Mouse (Mus musculus) CH12.LX (cell line): Measurements from ENCODE around the gene Kat2b. TPM values are rescaled to one million over a fixed set of nuclear protein-coding genes. Genes with fewer than 3 reads are reported as not detected.

Source experiments
- DNase-seq: peaks from one replicate; pipeline ENCODE4 v3.0.0-alpha.2; 2013; ENCODE audit errors: extremely low read depth
- H3K27ac ChIP-seq: 2 replicates; pipeline ENCODE4 v1.5.1; 2012; ENCODE audit warnings: low read depth, mild to moderate bottlenecking, control low read depth, moderate library complexity; ENCODE audit not compliant: insufficient read depth
- H3K27me3 ChIP-seq: replicated peaks from 2 replicates; pipeline ENCODE3; 2012; ENCODE audit warnings: inconsistent platforms
- H3K36me3 ChIP-seq, 2 experiments: replicated peaks in 1 of 2; 2 replicates each; pipeline versions ENCODE3 to v1.6.1; 2012; ENCODE audit warnings: inconsistent platforms in 1 of 2, low read length in 1 of 2, mild to moderate bottlenecking in 1 of 2, mixed read lengths in 1 of 2, moderate library complexity in 1 of 2; ENCODE audit not compliant: control insufficient read depth in 1 of 2, insufficient read depth in 1 of 2
- H3K4me1 ChIP-seq, 2 experiments: 2 replicates each; pipeline ENCODE4 v1.6.1; 2012; ENCODE audit warnings: inconsistent platforms in 1 of 2, moderate library complexity in 1 of 2; ENCODE audit not compliant: insufficient read depth in 2 of 2, control insufficient read depth in 1 of 2
- H3K4me2 ChIP-seq: 2 replicates; pipeline ENCODE4 v1.6.1; 2012; ENCODE audit warnings: low read depth, mild to moderate bottlenecking, control low read depth; ENCODE audit not compliant: poor library complexity, insufficient read depth, severe bottlenecking
- H3K4me3 ChIP-seq, 3 experiments: fragments of 150-350 bp in 1 of 3; sonication (generic) in 1 of 3; replicated peaks in 1 of 3; 2 replicates each; pipeline versions ENCODE3 to v1.5.1; 2011 to 2012; ENCODE audit warnings: low read depth in 2 of 3, low read length in 2 of 3, mild to moderate bottlenecking in 2 of 3, moderate library complexity in 2 of 3, control low read depth in 1 of 3, improper control_type of control experiment in 1 of 3, inconsistent platforms in 1 of 3, mixed read lengths in 1 of 3; ENCODE audit not compliant: poor library complexity in 1 of 3
- H3K79me2 ChIP-seq: replicated peaks from 2 replicates; pipeline ENCODE4 v1.6.1; 2012; ENCODE audit warnings: mild to moderate bottlenecking, moderate library complexity; ENCODE audit not compliant: control insufficient read depth, poor library complexity, insufficient read depth, severe bottlenecking; ENCODE audit errors: extremely low read depth
- H3K9ac ChIP-seq: 2 replicates; pipeline ENCODE4 v1.6.1; 2012; ENCODE audit warnings: low read depth, mild to moderate bottlenecking, control low read depth, moderate library complexity; ENCODE audit not compliant: insufficient read depth
- H3K9me3 ChIP-seq: replicated peaks from 2 replicates; pipeline ENCODE3; 2012; ENCODE audit warnings: low read length, inconsistent platforms, mixed read lengths
- BHLHE40 ChIP-seq: IDR thresholded peaks from 2 replicates; pipeline ENCODE4 v1.6.1; 2011; ENCODE audit warnings: mild to moderate bottlenecking, low read depth, low read length, improper control_type of control experiment
- CHD1 ChIP-seq: IDR thresholded peaks from 2 replicates; pipeline ENCODE4 v1.6.1; 2012; ENCODE audit warnings: low read depth, low read length, improper control_type of control experiment, inconsistent platforms
- CTCF ChIP-seq, 2 experiments: IDR thresholded peaks in 1 of 2; conservative IDR thresholded peaks in 1 of 2; 2 replicates each; pipeline ENCODE4 v1.5.1; 2011 to 2012; ENCODE audit warnings: low read depth in 2 of 2, low read length in 2 of 2, improper control_type of control experiment in 1 of 2, inconsistent platforms in 1 of 2, mild to moderate bottlenecking in 1 of 2, moderate library complexity in 1 of 2
- ELF1 ChIP-seq: IDR thresholded peaks from 2 replicates; pipeline ENCODE4 v1.6.1; 2014; ENCODE audit warnings: low read depth, mild to moderate bottlenecking, inconsistent platforms, low read length, improper control_type of control experiment
- MAX ChIP-seq: IDR thresholded peaks from 2 replicates; pipeline ENCODE4 v1.6.1; 2011; ENCODE audit warnings: low read length, improper control_type of control experiment
- MEF2A ChIP-seq: IDR thresholded peaks from 2 replicates; pipeline ENCODE4 v1.6.1; 2014; ENCODE audit warnings: low read depth, mild to moderate bottlenecking, inconsistent platforms, low read length, improper control_type of control experiment, borderline replicate concordance
- PAX5 ChIP-seq: IDR thresholded peaks from 2 replicates; pipeline ENCODE4 v1.6.1; 2012; ENCODE audit warnings: low read length, inconsistent platforms, mixed read lengths
- SMC3 ChIP-seq: IDR thresholded peaks from 2 replicates; pipeline ENCODE4 v1.6.1; 2011; ENCODE audit warnings: low read depth, low read length, improper control_type of control experiment
- USF1 ChIP-seq: IDR thresholded peaks from 2 replicates; pipeline ENCODE4 v1.6.1; 2014; ENCODE audit warnings: low read depth, mild to moderate bottlenecking, inconsistent platforms, low read length, improper control_type of control experiment
- ZNF384 ChIP-seq: IDR thresholded peaks from 2 replicates; pipeline ENCODE4 v1.6.1; 2012; ENCODE audit warnings: low read depth, low read length, improper control_type of control experiment, inconsistent platforms
- dilution Hi-C: fragments of 300-500 bp; cut with MboI; formaldehyde crosslinking; loops from 2 replicates; pipeline ENCODE4 v1.14.3; 2020; ENCODE audit warnings: low sequenced_read_pairs; ENCODE audit not compliant: extremely low pct_unique_long_range_greater_than_20kb, extremely low pct_ligation_motif_present
- in situ Hi-C: fragments of 300-500 bp; cut with MboI; formaldehyde crosslinking; loops from 3 replicates; pipeline ENCODE4 v1.14.3; 2019; ENCODE audit warnings: low sequenced_read_pairs, low pct_ligation_motif_present, low pct_unique_long_range_greater_than_20kb, mixed read lengths
- polyA plus RNA-seq: library from polyadenylated mRNA; unstranded; fragments of >175 nt; gene quantifications from 2 replicates; pipeline ENCODE4 v1.2.1, GENCODE M21; 2012; ENCODE audit warnings: low read depth; ENCODE audit not compliant: insufficient read length
- total RNA-seq, 2 experiments: library from RNA; depleted of rRNA; stranded (reverse); fragments of 300-350 nt in 1 of 2; fragments of >200 nt in 1 of 2; gene quantifications; 2 replicates each; pipeline ENCODE4 v1.2.3; 2012 to 2014

Kat2b gene
- total and polyA plus RNA-seq, 3 experiments = 3.6 to 4.6 (median 4.1) TPM

DNA sequence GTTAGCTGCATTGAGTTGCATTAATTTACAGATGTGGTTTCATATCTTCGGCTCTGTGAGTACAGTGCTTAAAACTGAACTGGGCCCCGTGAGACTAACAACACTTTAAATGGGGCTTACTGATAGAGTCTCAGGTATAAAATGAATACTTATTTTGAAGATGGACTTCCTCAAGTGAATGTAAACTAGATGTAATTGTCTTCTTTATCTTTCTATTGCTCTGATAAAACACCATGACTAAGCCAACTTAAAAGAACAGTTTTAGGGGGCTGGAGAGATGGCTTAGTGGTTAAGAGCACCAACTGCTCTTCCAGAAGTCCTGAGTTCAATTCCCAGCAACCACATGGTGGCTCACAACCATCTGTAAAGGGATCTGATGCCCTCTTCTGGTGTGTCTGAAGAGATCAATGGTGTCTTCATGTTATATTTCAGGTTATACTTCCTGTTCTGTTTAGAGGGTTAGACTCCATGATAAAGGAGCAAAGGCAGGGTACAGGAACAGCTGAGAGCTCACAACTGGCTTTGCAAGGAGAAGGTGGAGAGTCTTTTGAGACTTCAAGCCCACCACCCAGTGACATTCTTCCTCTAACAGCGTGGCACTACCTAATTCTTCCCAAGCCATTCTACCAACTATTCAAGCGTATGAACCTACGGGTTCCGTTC, 50.8 kb downstream of the Kat2b start:
- Histone ChIP-seq H3K36me3 (peaks cover 7 to 21% of the 10 kb centered on the region in 2 experiments), H3K27me3 (no peaks in the 10 kb centered on the region), H3K4me2 (no peak overlapping the region), H3K27ac (no peak overlapping the region), H3K4me3 (no peak overlapping the region), H3K79me2 (no peaks in the 10 kb centered on the region), H3K9ac (no peak overlapping the region), H3K4me1 (no peaks in the 10 kb centered on the region), H3K9me3 (no peaks in the 10 kb centered on the region)
- in situ Hi-C loops (no loop called here), dilution Hi-C loops (no loop called here)
- TF ChIP-seq MAX (no peak), BHLHE40 (no peak), CTCF (conservative IDR thresholded peaks at IDR 0.05 in 1 of 2, IDR thresholded peaks at IDR 0.05 in 1 of 2; ENCODE audit: low read depth in 2 of 2, low read length in 2 of 2) (no peak), ZNF384 (no peak)
- no peak for DNase-seq

DNA sequence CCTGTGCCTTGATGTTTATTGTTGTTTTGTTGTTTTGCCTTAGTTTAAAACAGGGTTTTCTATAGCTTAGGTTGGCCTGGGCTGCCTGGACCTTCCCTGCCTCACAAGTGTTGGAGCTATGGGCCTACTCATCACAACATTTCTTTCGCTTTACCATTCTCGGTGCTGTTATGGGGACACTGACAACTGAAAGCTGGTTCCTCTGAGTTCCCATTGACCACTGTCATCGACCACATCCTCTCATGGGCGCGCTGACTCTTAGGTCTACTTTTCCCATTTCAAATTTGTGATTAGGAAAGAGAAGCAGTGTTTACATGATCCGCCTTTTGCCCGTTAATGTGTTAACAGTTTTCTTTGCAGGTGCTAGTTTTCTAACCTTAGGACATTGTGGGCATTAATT, 51.7 kb downstream of the Kat2b start:
- TF ChIP-seq CHD1 (no peak), PAX5 (no peak)
- in situ Hi-C loops (no loop called here), dilution Hi-C loops (no loop called here)
- Histone ChIP-seq H3K27ac (no peak overlapping the region), H3K27me3 (no peaks in the 10 kb centered on the region), H3K4me1 (no peaks in the 10 kb centered on the region), H3K4me2 (no peak overlapping the region), H3K9ac (no peak overlapping the region), H3K4me3 (no peak overlapping the region), H3K9me3 (no peaks in the 10 kb centered on the region), H3K36me3 (peaks cover 3 to 17% of the 10 kb centered on the region in 2 experiments), H3K79me2 (no peaks in the 10 kb centered on the region)
- no peak for DNase-seq

DNA sequence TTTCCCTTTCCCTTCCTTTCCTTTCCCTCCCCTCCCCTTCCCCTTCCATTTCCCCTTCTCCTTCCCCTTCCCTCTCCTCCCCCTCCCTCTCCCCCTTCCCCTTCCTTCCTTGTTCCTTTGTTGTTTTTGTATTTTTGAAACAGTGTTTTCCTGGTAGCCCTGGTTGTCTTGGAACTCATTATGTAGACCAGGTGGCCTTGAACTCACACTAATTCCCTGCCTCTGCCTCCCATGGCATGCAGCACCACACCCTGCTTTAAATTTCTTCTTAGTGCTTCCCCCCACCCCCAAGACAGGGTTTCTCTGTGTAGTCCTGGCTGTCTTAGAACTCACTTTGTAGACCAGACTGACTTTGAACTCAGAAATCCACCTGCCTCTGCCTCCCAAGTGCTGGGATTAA, 52.7 kb downstream of the Kat2b start:
- Histone ChIP-seq H3K36me3 (peaks cover 2 to 18% of the 10 kb centered on the region in 2 experiments), H3K9ac (no peak overlapping the region), H3K4me3 (no peak overlapping the region)
- TF ChIP-seq MEF2A (no peak), USF1 (no peak), SMC3 (no peak), ELF1 (no peak), CHD1 (no peak), CTCF (conservative IDR thresholded peaks at IDR 0.05 in 1 of 2, IDR thresholded peaks at IDR 0.05 in 1 of 2; ENCODE audit: low read depth in 2 of 2, low read length in 2 of 2) (no peak)
- TF ChIP-seq, all 38 proteins: peak for 0
- no peaks in the 10 kb centered on the region for H3K4me1 ChIP-seq
- no peaks in the 10 kb centered on the region for H3K9me3 ChIP-seq
- DNase-seq = no peak
- dilution Hi-C loops (no loop called here), in situ Hi-C loops (no loop called here)
- H3K27ac ChIP-seq = no peak overlapping the region
- H3K79me2 ChIP-seq = no peaks in the 10 kb centered on the region
- H3K27me3 ChIP-seq = no peaks in the 10 kb centered on the region
- H3K4me2 ChIP-seq = no peak overlapping the region
